Mouse (Mus musculus): Measurements from ENCODE around the gene 9430038I01Rik.
"Not testable (repeated sequence)": the region's sequence is repeated elsewhere in the genome, so short reads cannot be mapped to it uniquely, and the experiment has no call there.

9430038I01Rik gene

DNA sequence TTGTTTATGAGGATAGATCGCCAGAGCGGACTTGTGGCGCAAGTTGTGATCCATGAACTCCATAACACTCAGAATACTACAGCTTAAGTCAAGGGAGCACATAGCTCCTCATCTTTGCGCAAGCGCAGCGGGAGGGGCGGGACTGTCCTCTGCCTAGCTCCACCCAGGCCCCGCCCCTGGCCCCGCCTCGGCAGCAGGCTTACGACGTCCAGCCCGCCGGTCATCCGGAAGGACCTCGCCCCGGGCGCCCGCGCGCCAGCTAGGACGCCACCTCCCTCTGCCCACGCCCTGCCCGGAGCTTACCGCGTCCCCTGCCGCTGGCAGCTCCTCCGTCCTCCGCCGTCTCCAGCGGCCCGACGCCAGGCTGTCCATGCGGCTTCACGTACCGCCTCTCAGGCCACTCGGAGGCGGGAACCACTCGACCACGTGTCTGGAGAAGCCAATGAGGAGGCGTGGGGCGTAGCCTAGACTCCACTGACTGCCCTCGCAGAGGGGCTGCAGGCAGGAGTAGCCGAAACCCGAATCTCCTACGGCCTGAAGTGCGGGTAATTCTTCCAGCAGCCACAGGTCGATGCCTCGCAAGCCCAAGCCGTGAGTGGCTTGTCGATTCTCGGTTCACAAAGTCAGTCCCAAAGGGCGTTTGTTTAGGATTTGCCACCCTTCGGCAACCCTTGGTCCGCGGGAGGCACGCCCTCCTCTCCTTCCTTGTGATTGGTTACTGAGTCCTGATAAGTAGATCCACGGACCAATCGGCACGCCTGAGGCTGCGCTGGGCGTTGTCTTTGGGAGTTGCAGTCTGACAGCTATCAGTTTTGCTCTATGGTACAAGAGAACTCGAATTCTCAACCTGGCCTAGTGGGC, at the start of gene 9430038I01Rik:
9430038I01Rik (minus strand) TSS at position 426 of the 861 bp plus-strand sequence.
- DNase-seq (ENCODE audit: low read depth, low spot score): peak; percentile 80

DNA sequence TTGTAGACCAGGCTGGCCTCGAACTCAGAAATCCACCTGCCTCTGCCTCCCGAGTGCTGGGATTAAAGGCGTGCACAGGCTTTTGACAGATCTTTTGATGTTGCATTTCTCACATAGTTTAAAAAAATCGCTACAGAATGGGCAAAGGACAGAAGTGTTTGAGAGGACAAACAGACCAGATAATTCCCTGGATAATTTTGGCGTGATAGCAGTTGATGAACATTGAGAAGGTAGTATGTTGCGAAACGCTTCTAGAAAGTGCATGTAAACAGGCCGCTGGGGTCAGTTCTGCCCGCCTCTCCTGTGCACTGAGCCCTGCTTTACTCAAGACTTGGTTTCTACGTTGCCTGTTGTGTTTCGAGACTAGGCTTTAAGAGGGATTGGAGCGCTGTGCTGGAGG, 34.8 kb upstream of the 9430038I01Rik start:
- no peak for DNase-seq (ENCODE audit: low read depth, low spot score)

DNA sequence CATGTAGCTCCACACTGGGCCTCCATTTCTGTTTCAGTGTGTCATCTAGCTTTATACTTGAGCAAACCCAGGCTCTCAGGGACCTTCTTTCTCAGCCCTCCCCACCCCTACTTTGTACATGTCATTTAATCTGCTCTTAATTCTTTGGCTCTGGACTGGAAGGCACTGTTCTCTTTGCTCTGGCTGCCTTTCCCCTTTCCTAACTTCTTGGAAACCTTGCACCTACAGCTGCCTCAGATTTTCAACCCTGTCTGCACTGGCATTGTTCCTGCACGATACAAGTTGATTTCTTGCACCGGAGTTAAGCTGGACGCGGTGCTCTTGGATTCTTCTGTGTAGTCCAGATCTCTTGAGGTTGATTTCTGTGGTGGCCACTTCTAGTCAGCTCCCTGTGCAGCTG, 32.4 kb upstream of the 9430038I01Rik start:
- no peak for DNase-seq (ENCODE audit: low read depth, low spot score)

- DNase-seq (ENCODE audit: low read depth, low spot score): not testable (repeated sequence)
Measured at GRCm38 (mm10) chr7:137438962-137439361, 28.4 kb upstream of the 9430038I01Rik start.

GRCm38 (mm10) chr7:137438179-137438550, 27.6 kb upstream of the 9430038I01Rik start:
- no peak for DNase-seq (ENCODE audit: low read depth, low spot score)

GRCm38 (mm10) chr7:137437440-137438178, 27.0 kb upstream of the 9430038I01Rik start, which contains the start of gene Glrx3:
Gene Glrx3 (plus strand): TSS chr7:137437614.
- DNase-seq (ENCODE audit: low read depth, low spot score): peak; percentile 85

GRCm38 (mm10) chr7:137436901-137437300, 26.3 kb upstream of the 9430038I01Rik start:
- no peak for DNase-seq (ENCODE audit: low read depth, low spot score)

GRCm38 (mm10) chr7:137431769-137432603, 21.4 kb upstream of the 9430038I01Rik start:
- no peak for DNase-seq (ENCODE audit: low read depth, low spot score)

DNA sequence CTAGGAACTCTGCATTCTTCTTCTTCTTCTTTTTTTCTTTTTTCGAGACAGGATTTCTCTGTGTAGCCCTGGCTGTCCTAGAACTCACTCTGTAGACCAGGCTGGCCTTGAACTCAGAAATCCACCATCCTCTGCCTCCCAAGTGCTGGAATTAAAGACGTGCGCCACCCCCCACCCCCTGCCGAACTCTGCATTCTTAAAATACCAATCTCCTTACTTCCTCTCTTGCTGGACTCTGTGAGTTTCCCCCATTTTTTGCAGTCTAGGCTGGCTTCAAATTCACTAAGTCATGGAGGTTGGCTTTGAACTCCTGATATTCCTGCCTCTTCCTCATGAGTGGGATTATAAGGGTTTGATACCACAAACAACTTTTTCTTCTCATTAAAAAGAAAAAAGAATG, 16.1 kb upstream of the 9430038I01Rik start:
- no peak for DNase-seq (ENCODE audit: low read depth, low spot score)

GRCm38 (mm10) chr7:137421236-137421635, 10.7 kb upstream of the 9430038I01Rik start:
- DNase-seq (ENCODE audit: low read depth, low spot score): no peak

DNA sequence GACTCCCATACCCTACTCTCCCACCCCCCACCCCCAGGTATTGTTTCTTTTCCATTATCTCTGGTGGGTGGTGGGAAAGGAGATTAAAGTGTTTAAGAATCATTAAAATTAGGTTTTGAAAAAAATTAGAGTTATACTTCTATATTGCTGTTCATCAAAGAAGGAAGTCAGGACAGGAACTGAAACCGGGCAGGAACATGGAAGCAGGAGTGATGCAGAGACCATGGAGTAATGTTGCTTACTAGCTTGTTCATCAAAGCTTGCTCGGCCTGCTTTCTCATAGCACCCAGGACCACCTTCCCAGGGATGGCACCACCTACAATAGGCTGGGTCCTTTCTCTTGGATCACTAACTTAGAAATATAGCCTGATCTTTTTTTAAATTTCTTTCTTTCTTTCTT, 10.0 kb upstream of the 9430038I01Rik start:
- no peak for DNase-seq (ENCODE audit: low read depth, low spot score)

GRCm38 (mm10) chr7:137414710-137415109, 4.1 kb upstream of the 9430038I01Rik start:
- no peak for DNase-seq (ENCODE audit: low read depth, low spot score)

DNA sequence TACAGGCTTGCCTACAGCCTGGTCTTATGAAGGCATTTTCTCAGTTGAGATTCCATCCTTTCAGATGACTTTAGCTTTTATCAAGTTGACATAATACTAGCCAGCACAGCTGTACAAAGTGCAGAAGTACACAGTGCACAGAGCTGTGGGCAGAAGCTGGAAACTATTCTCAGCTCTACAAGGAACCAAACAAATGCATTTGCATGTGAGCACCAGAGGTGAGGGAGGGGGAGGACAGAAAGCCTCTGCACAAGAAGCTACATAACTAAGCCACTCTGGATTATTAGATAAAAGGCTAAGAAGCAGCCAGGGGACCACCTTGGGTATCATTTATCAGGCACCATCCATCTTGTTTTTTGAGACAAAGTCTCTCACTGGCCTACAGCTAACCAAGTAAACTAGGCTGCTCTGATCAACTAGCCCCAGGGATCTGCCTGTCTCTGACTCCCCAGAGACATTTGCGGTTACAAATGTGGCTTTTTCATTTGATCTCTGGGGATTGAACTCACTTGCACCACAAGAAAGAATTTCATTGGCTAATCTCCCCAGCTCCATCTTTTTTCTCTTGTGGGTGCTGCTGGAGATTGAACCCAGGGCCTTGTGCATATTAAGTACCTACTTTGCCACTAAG, 3.0 kb downstream of the 9430038I01Rik start:
- no peak for DNase-seq (ENCODE audit: low read depth, low spot score)

DNA sequence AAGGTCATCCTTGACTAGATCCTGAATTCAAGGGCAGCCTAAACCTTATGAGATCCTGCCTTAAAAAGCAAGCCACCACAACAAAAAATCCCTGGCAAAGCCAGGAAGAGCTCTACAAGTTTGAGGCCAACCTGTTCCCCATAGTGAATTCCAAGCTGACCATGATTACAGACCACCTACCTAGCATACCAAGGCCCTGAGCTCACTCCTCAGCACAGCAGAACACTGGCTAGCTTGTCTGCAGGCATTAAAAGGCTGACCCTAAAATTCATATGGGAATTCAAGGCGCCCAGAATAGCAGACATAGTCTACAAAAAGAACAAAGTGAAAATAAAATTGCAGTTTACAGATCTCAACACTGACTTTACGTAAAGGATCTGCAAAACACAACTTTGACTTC, 6.4 kb downstream of the 9430038I01Rik start:
- DNase-seq (ENCODE audit: low read depth, low spot score): no peak

DNA sequence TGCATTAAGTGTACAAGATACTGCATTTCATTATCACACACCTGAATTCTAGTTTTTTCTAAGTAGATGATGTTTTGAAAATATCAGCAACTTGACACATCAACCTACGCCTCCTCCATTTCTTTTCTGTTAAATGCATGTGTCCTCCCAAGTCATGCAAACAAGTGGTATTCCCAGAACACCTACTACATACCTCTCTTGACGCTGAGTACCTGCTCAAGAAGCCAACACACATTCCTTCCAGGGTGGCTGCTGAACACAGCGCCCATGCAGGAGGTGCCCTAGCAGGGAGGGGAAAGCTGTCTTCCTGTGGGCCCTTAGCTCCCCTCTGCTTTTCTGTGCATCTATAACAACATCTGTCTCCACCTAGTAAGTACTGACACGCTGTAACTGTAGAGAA, 11.6 kb downstream of the 9430038I01Rik start:
- DNase-seq (ENCODE audit: low read depth, low spot score): no peak

DNA sequence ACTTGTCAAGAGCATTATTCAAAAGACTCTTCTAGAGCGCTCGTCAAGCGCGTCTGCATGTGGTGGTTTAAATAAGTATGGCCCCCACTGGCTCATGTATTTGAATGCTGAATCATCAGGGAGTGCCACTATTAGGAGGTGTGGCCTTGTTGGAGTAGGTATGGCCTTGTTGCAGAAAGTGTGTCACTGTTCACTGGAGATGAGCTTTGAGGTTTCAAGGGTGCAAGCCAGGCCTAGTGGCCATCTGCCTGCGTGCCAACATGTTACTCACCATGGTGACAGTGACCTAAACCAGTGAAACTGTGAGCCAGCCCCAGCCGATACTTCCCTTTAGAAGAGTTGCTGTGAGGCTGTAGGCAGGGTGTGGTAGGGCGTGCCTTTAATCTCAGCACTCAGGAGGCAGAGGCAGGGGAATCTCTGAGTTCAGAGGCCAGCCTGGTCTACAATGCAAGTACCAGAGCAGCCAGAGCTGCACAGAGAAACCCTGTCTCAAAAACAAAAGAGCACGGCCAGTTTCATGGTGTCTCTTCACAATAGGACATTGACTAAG, 13.1 kb downstream of the 9430038I01Rik start:
- DNase-seq (ENCODE audit: low read depth, low spot score): no peak

DNA sequence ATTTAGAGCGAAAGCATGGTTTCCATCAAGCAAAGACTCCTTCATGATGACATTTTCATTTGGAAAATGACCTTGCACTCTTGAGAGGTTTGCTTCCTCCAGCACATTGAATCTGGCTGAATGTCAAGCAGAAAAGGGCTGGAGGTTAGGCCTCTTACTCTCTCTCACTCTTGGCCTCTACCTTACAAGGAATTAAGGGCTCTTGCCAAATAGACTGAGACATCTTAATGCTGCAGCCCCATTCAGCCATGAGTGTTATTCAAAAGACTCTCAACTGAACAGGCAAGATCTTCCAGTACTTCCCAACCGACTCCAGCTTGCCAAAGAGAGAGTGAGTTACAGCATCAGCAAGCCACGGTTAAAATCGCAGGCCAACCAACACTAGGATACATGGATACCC, 15.1 kb downstream of the 9430038I01Rik start:
- DNase-seq (ENCODE audit: low read depth, low spot score): no peak

DNA sequence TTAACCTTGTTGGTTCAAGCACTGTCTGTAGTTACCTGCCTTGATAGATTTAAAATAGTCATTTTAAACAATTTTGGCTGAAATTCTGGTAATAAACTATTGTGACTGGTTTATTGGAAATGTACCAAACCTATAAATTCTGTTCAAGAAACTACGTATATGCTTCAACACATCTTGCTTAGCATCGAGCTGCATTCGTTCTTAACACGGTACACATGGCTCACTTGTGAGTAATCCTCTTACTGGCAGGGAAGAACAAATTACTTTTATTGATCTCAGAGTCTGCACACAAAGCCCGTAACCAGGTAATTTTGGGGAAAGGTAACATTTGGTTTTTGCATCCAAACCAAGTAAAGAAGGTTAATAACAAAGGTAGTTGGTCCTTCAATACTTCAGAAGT, 22.7 kb downstream of the 9430038I01Rik start:
- no peak for DNase-seq (ENCODE audit: low read depth, low spot score)

- DNase-seq (ENCODE audit: low read depth, low spot score): no peak
Measured at GRCm38 (mm10) chr7:137374996-137375395, 35.6 kb downstream of the 9430038I01Rik start.

GRCm38 (mm10) chr7:137371770-137372169, 38.8 kb downstream of the 9430038I01Rik start:
- DNase-seq (ENCODE audit: low read depth, low spot score): no peak

DNA sequence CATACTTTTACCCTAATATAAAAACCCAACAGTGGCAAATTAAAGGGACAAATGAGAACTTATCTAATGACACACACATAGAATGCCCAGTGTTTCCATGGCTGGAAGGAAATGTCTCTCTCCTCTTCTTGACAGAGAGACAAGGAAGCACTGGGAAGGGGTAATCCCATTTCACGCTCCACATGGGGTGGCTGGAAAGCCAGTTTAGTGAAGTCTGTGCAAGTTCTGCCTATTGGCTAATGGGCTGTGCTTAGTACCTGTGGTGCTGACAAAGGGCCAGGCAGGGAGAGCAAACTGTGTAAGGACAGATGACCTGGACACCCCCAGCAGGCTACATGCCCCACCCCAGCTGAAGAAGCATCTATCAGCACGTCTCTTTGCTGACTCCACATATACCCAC, 40.4 kb downstream of the 9430038I01Rik start:
- no peak for DNase-seq (ENCODE audit: low read depth, low spot score)

All from retina, adult 2 months (tissue).